Mouse (Mus musculus) ovary, postnatal 36 days (tissue): ENCODE results near the gene Acat1.
A peak's percentile ranks its signal among the peaks of the same experiment; 100 is the strongest.

Experiments used
- DNase-seq: peaks from one replicate; pipeline ENCODE4 v3.0.0; 2022; ENCODE audit warnings: low spot score, mixed read lengths

The Acat1 gene

GRCm38 (mm10) chr9:53609968-53610781, at the start of gene Acat1:
Gene Acat1, minus strand, starts transcription at chr9:53610382.
- peak; percentile 95 for DNase-seq

GRCm38 (mm10) chr9:53634796-53635195, 24.6 kb upstream of the Acat1 start:
- DNase-seq = no peak

- no peak for DNase-seq
These were observed 5.1 kb upstream of the Acat1 start for GRCm38 (mm10) chr9:53615246-53615645.

- DNase-seq = no peak
These were observed 4.1 kb upstream of the Acat1 start for GRCm38 (mm10) chr9:53614286-53614685.

GRCm38 (mm10) chr9:53609306-53609967, 745 bp downstream of the Acat1 start:
- DNase-seq = no peak

- no peak for DNase-seq
These were observed 2.4 kb downstream of the Acat1 start for GRCm38 (mm10) chr9:53607816-53608215.

GRCm38 (mm10) chr9:53607192-53607591, 3.0 kb downstream of the Acat1 start:
- DNase-seq = no peak

- no peak for DNase-seq
These were observed 5.2 kb downstream of the Acat1 start for GRCm38 (mm10) chr9:53604954-53605353.

- no peak for DNase-seq
These were observed 6.3 kb downstream of the Acat1 start for GRCm38 (mm10) chr9:53603849-53604248.

- DNase-seq = no peak
These were observed 6.8 kb downstream of the Acat1 start for GRCm38 (mm10) chr9:53603384-53603783.

- DNase-seq = no peak
These were observed 8.6 kb downstream of the Acat1 start for GRCm38 (mm10) chr9:53601541-53601940.

GRCm38 (mm10) chr9:53598631-53599030, 11.6 kb downstream of the Acat1 start:
- DNase-seq = no peak

- no peak for DNase-seq
These were observed 13.1 kb downstream of the Acat1 start for GRCm38 (mm10) chr9:53596971-53597600.

GRCm38 (mm10) chr9:53594764-53595163, 15.4 kb downstream of the Acat1 start:
- DNase-seq = peak; percentile 59

- no peak for DNase-seq
These were observed 28.3 kb downstream of the Acat1 start for GRCm38 (mm10) chr9:53581870-53582269.

GRCm38 (mm10) chr9:53575721-53576120, 34.5 kb downstream of the Acat1 start:
- DNase-seq = no peak

GRCm38 (mm10) chr9:53572516-53573307, 37.5 kb downstream of the Acat1 start:
- no peak for DNase-seq

GRCm38 (mm10) chr9:53570662-53571061, 39.5 kb downstream of the Acat1 start:
- no peak for DNase-seq

- DNase-seq = no peak
These were observed 72.7 kb downstream of the Acat1 start for GRCm38 (mm10) chr9:53537336-53537965.

GRCm38 (mm10) chr9:53536558-53537320, 73.4 kb downstream of the Acat1 start, which contains the start of the genes Atm and Npat:
Gene Atm, minus strand, starts transcription at chr9:53536740.
Gene Npat, plus strand, starts transcription at chr9:53537047.
- peak; percentile 99 for DNase-seq
